Mouse (Mus musculus) limb, embryonic 15.5 days (tissue): ENCODE data around the gene Bcl7a. TPM values are rescaled to one million over a fixed set of nuclear protein-coding genes. Genes with fewer than 3 reads are reported as not detected.

Source experiments
- ATAC-seq: fragments of 200-750 bp; cut with Nextera tagmentation; 2 replicates; pipeline ENCODE4 v1.8.0; 2017; ENCODE audit warnings: low read depth, moderate TSS enrichment; ENCODE audit not compliant: insufficient number of reproducible peaks, low FRiP score, low TSS enrichment
- H3K27ac ChIP-seq: fragments of 300-500 bp; sonication (generic); 2 replicates; pipeline ENCODE4 v1.5.1; 2015; ENCODE audit warnings: moderate library complexity, mild to moderate bottlenecking, inconsistent platforms
- H3K27me3 ChIP-seq: fragments of 300-500 bp; sonication (generic); 2 replicates; pipeline ENCODE4 v1.6.1; 2015; ENCODE audit warnings: inconsistent platforms
- H3K36me3 ChIP-seq: fragments of 300-500 bp; sonication (generic); 2 replicates; pipeline ENCODE4 v1.6.1; 2015; ENCODE audit warnings: inconsistent platforms
- H3K4me1 ChIP-seq: fragments of 300-500 bp; sonication (generic); 2 replicates; pipeline ENCODE4 v1.6.1; 2015; ENCODE audit warnings: inconsistent platforms
- H3K4me2 ChIP-seq: fragments of 300-500 bp; sonication (generic); 2 replicates; pipeline ENCODE4 v1.6.1; 2015; ENCODE audit warnings: mild to moderate bottlenecking, inconsistent platforms
- H3K4me3 ChIP-seq: fragments of 300-500 bp; sonication (generic); 2 replicates; pipeline ENCODE4 v1.5.1; 2015; ENCODE audit warnings: mild to moderate bottlenecking, inconsistent platforms
- H3K9ac ChIP-seq: fragments of 300-500 bp; sonication (generic); 2 replicates; pipeline ENCODE4 v1.6.1; 2015; ENCODE audit warnings: inconsistent platforms
- H3K9me3 ChIP-seq: fragments of 300-500 bp; sonication (generic); 2 replicates; pipeline ENCODE4 v1.6.1; 2016; ENCODE audit warnings: inconsistent platforms
- WGBS: fragments of 180-500 bp; shearing (Covaris S2); methylation state at CpG from one replicate; pipeline ENCODE4 v1.1.7; 2015; 5-methylcytosine and 5-hydroxymethylcytosine counted together
- polyA plus RNA-seq: library from polyadenylated mRNA; unstranded; fragments of >200 nt; fragmentation: Nextera tagmentation; extraction: Ambion mirVana; gene quantifications from 2 replicates; pipeline ENCODE4 v1.2.1, GENCODE M21; 2015

The Bcl7a gene
- 20.4 and 22.3 TPM in 2 replicates for polyA plus RNA-seq

DNA sequence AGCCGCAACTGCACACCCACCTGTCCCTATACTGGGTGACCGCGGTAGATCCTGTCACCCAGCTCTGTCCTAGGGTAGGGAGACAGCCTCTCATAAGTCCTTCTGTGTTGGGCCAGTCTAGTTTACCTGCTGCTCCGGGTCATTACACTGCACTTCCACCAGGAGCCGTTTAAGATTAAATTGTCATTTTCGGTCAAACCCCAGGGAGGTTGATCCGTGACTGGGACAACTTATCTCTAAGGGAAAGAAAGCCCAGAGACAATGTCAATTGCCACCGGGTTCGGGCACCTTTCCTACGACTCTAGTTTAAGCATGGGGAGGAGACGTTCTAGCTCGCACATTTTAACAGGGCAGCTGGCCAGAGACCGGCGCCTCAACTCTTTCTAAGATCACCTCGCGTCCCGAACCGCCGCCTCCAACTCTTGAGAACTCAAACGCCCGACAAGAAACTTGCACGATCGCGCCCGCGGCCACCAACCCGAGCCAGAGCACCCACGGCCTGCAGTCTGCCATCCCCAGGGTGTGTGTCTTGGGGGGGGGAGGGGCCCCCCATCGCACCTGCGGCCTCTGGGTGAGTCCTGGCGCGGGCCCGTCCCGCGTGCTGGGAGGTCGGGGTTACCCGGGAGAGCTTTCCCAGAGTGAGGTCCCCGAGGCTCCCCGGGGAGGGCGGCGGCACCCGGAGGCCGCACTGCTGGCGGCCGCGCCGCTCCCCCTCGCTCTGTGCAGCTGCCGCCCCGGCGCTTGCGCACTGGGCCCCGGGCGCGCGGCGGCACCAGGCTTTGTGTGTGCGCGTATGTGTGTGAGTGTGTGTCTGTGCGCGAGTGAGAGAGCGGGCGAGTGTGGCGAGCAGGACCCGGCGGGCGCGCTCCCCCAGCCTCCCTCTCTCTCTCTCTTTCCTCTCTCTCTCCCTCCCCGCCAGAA, at the start of gene Bcl7a:
Bcl7a (plus strand) TSS at position 128 of the 921 bp plus-strand sequence.
- H3K27me3 ChIP-seq = no peaks in the 10 kb centered on the region
- peak; percentile 69 for ATAC-seq
- peaks cover 2% of the 10 kb centered on the region; the same call in 1 of the 2 replicates for H3K36me3 ChIP-seq
- peak within 1 kb of the TSS; percentile 90 for H3K9ac ChIP-seq
- under 1% methylated on average over 69 of the region's 69 CpGs for WGBS
- H3K4me3 ChIP-seq = peak within 1 kb of the TSS; percentile 96
- no peaks in the 10 kb centered on the region for H3K9me3 ChIP-seq
- H3K27ac ChIP-seq = peak within 1 kb of the TSS; percentile 98
- peaks cover 25% of the 10 kb centered on the region for H3K4me1 ChIP-seq
- peak within 1 kb of the TSS; percentile 85 for H3K4me2 ChIP-seq

DNA sequence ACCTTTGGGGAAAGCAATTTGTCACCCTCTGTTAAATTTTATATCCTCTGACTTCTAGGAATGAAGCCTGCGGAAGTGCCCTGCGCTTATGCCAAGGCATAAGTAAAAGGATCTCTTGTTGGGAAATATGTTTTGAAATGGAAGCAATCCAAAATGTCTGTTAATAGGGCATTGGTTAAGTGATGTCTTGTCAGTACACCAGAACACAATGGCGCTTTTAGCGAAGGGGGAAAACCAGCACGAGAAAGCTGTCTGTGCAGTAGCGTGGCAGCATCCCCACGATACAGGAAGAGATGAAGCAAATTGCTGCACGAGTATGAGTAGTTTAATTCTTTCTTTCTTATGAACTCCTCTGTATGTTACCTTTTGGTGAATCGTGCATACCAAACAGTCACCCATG, 49.0 kb upstream of the Bcl7a start:
- no peaks in the 10 kb centered on the region for H3K36me3 ChIP-seq
- WGBS = 74% methylated on average over 9 of the region's 9 CpGs
- no peaks in the 10 kb centered on the region for H3K27me3 ChIP-seq

DNA sequence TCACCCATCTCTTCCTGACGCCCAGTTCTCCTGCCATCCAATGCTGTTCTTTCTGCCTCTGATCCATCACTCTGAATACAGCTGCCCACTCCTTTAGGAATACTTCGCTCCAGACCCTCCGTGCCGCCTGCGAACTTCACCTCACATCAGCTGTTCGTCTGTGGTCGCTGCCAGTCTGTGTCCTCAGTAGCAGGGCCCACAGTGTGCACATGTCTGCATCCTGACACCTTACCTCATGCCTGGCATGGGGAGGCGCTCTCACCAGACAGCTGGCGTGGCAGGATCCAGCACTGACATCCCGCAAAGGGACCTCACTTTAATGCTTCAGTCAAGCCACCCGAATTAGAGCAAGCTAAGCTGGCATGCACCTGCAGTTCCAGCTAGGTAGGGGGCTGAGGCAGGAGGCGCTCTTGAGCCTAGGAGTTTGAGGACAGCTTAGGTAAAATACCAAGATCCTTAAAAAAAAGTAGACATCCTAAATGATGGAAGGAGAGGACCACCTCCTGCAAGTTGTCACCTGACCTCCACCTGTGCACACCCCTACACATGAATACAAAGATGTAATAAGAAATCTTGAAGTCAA, 47.3 kb upstream of the Bcl7a start:
- no peak for ATAC-seq
- 63% methylated on average over 12 of the region's 12 CpGs for WGBS
- Histone ChIP-seq H3K9ac (no peak overlapping the region), H3K27ac (no peak overlapping the region), H3K27me3 (no peaks in the 10 kb centered on the region), H3K9me3 (no peaks in the 10 kb centered on the region), H3K4me2 (no peak overlapping the region), H3K4me3 (no peak overlapping the region), H3K36me3 (no peaks in the 10 kb centered on the region), H3K4me1 (peaks cover 9% of the 10 kb centered on the region; the same call in 1 of the 2 replicates)

More for the DNA sequence above, 49.0 kb upstream of the Bcl7a start:
- no peak for ATAC-seq
- Histone ChIP-seq H3K4me1 (no peaks in the 10 kb centered on the region), H3K9me3 (no peaks in the 10 kb centered on the region), H3K9ac (no peak overlapping the region), H3K4me3 (no peak overlapping the region), H3K27ac (no peak overlapping the region), H3K4me2 (no peak overlapping the region)

DNA sequence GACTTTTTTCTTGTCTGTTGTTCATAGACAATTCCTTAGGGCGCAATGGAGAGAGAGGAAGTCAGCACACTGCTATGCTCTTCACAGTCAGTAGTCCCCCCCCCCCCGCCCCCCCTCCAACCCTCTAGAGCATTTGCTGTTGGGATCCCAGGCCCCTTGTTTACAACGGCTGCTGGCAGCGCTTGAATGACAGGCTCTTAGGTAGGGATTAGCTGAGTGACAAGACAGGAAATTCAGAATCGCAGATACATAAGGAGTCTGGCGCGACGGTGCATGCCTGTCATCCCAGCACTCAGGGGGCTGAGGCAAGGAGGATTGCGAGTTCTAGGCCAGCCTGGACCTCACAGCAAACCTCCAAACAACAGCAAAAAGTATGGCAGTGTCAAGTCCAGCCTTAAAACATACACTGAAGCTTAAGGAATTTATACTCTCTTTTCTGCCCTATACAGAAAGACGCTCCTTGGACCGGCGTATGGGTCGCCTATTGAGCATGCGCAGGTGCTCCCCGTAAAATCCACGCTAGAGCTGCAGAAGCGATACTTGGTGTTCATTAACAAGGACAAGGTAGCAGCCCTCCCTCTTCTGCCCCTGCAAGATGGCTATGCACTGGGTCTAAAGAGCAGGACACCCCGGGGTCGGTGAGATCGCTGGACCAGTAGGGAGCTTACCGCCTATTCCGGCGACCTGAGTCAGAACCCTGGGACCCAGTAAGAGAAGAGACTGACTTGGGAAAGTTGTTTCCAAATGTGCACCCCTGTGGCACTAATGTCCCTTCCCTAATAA, 46.5 kb upstream of the Bcl7a start:
- Histone ChIP-seq H3K9ac (no peak overlapping the region), H3K4me3 (no peak overlapping the region), H3K27ac (no peak overlapping the region), H3K4me2 (no peak overlapping the region), H3K36me3 (no peaks in the 10 kb centered on the region), H3K9me3 (no peaks in the 10 kb centered on the region), H3K27me3 (no peaks in the 10 kb centered on the region), H3K4me1 (peaks cover 15% of the 10 kb centered on the region; the same call in 1 of the 2 replicates)
- no peak for ATAC-seq
- 50% methylated on average over 23 of the region's 23 CpGs for WGBS

DNA sequence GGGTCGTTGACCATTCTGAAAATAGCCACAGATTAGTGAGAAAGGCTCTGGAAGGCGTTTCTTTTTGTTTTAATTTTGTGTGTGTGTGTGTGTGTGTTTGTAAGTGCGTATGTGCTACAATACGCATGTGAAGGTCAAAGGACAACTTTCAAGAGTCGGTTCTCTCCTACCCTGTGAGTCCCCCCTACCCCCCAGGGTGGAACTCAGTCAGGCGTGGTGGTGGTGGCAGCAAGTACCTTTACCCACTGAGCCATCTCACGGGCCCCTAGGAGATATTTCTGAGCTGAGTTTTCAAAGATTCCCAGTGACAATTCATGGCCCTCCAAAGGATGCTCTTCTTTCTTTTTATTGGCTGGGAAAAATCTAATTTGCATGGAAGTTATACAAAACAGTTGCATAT, 45.8 kb upstream of the Bcl7a start:
- H3K4me3 ChIP-seq = no peak overlapping the region
- 79% methylated on average over 7 of the region's 7 CpGs for WGBS
- H3K9ac ChIP-seq = no peak overlapping the region
- ATAC-seq = no peak
- no peak overlapping the region for H3K4me2 ChIP-seq
- H3K9me3 ChIP-seq = no peaks in the 10 kb centered on the region
- H3K36me3 ChIP-seq = no peaks in the 10 kb centered on the region
- peaks cover 15% of the 10 kb centered on the region; the same call in 1 of the 2 replicates for H3K4me1 ChIP-seq
- no peaks in the 10 kb centered on the region for H3K27me3 ChIP-seq
- H3K27ac ChIP-seq = no peak overlapping the region

DNA sequence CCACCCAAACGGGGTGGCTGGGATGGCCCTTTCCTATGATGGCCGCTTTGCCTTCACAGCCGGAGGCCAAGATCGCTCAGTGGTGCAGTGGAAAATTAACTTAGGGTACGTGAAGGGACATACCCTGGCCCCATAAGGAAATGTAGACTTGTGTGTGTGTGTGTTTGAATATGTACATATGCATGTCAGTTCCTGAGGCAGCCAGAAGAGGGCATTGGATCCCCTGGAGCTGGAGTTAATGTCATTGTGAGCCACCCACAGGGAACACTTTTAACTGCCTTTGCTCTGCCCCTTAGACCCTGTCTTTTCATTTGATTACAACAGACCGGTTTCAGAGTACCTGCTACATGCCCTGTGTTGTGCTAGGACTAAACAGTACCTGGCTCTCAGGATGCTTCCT, 45.1 kb upstream of the Bcl7a start:
- WGBS = 93% methylated on average over 6 of the region's 6 CpGs
- Histone ChIP-seq H3K9me3 (no peaks in the 10 kb centered on the region), H3K27me3 (no peaks in the 10 kb centered on the region), H3K9ac (no peak overlapping the region), H3K4me1 (peaks cover 15% of the 10 kb centered on the region; the same call in 1 of the 2 replicates), H3K36me3 (no peaks in the 10 kb centered on the region), H3K27ac (no peak overlapping the region), H3K4me2 (no peak overlapping the region), H3K4me3 (no peak overlapping the region)
- ATAC-seq = no peak

DNA sequence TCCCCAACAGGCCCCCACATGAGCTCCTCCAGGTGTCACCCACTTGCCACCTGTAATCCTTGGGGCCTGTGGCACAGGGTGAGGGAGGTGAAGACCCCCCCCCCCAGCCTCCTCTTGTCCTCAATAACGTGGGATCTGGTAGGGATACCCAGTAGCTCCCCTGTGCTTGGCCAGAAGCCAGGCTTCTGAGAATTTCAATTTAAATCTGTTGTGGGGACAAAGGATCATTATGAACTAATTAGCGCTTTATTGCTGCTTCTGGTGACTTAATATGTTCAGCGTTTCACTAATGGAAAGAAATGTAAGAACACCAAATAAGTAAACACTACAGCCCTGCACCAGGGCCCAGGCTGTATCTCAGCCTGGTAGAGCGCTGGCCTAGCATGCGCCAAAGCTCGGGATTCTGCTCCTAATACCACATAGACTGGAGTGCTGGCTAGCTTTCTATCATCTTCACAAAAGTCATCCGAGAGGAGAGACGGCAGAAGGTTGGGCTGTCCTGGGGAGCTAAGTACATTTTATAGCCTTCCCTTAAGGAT, 43.1 kb upstream of the Bcl7a start:
- H3K36me3 ChIP-seq = no peaks in the 10 kb centered on the region
- no peaks in the 10 kb centered on the region for H3K9me3 ChIP-seq
- no peaks in the 10 kb centered on the region for H3K27me3 ChIP-seq
- no peak overlapping the region for H3K4me3 ChIP-seq
- WGBS = 50% methylated on average over 8 of the region's 8 CpGs
- H3K27ac ChIP-seq = no peak overlapping the region
- peaks cover 15% of the 10 kb centered on the region; the same call in 1 of the 2 replicates for H3K4me1 ChIP-seq
- no peak for ATAC-seq
- no peak overlapping the region for H3K9ac ChIP-seq
- no peak overlapping the region for H3K4me2 ChIP-seq

DNA sequence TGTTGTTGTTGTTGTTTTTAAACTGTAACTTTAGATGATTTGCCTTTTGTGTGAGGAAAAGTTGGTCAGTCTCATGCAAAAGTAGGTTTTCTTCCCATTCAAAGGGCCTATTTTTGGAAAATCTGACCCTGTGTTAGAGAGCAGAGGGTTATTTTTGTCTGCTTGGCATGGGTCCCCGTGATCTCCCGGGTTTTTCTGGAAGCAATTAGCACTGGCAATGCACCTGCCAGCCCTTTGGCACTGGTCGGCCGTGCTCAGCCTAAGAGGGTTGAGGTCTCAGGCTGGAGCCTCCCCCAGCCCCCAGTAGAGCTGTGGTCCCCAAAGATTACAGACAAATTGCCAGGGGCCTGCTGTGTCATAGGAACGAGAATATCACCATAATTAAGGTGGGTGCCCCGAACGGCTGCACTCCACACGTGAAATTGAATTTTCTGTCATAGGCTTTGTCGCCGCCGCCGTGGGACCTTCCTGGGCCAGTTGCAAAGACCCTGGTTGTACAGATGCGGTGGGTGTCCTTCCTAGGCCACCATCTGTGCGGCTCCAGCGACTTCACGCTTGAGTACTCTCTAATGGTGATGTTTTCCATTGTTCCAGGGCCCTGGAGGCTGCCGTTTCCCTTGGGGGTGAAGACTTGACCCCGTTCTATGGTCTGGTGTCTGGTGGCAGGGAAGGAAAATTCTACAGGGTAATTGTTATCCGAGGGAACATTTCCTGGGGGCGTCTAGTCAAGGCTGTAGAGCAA, 41.7 kb upstream of the Bcl7a start:
- ATAC-seq = no peak
- H3K4me2 ChIP-seq = no peak overlapping the region
- H3K9ac ChIP-seq = no peak overlapping the region
- no peak overlapping the region for H3K27ac ChIP-seq
- no peaks in the 10 kb centered on the region for H3K27me3 ChIP-seq
- H3K4me3 ChIP-seq = no peak overlapping the region
- H3K4me1 ChIP-seq = peaks cover 15% of the 10 kb centered on the region; the same call in 1 of the 2 replicates
- H3K36me3 ChIP-seq = no peaks in the 10 kb centered on the region
- H3K9me3 ChIP-seq = no peaks in the 10 kb centered on the region
- 63% methylated on average over 20 of the region's 20 CpGs for WGBS

DNA sequence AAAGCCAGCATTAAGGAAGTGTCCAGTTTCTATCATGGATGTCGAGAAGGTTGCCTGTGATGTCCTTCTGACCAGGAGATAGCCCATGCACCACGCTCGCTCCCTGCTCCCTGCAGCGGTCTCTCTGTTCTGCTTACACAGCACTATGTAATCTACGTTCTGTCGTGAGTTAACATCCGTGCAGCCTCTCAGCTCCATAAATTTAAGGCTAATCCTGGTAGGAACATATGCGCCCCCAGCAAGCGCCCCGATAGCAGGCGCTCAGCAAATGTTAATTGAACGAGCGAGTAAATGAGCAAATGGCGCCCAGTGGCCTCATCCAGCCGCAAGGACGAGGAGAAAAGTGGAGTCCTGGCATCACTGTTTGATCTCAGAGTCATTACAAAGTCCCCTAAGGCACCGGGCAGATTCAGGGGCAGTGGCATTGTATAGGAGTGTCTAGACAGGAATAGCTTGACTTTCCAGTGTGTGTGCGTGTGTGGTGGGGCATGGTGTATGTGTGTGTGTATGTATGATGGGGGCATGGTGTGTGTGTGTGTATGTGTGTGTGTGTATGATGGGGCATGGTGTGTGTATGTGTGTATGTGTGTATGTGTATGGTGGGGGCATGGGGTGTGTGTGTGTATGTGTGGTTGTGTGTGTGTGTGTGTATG, 35.9 kb upstream of the Bcl7a start:
- no peaks in the 10 kb centered on the region for H3K27me3 ChIP-seq
- no peaks in the 10 kb centered on the region for H3K9me3 ChIP-seq
- H3K4me3 ChIP-seq = no peak overlapping the region
- WGBS = 48% methylated on average over 18 of the region's 18 CpGs
- 0 out of 2 replicates have a peak, but pooled peaks have one; percentile 6 for ATAC-seq
- H3K36me3 ChIP-seq = no peaks in the 10 kb centered on the region
- H3K4me1 ChIP-seq = peaks cover 17% of the 10 kb centered on the region
- H3K4me2 ChIP-seq = no peak overlapping the region
- H3K9ac ChIP-seq = no peak overlapping the region
- no peak overlapping the region for H3K27ac ChIP-seq

DNA sequence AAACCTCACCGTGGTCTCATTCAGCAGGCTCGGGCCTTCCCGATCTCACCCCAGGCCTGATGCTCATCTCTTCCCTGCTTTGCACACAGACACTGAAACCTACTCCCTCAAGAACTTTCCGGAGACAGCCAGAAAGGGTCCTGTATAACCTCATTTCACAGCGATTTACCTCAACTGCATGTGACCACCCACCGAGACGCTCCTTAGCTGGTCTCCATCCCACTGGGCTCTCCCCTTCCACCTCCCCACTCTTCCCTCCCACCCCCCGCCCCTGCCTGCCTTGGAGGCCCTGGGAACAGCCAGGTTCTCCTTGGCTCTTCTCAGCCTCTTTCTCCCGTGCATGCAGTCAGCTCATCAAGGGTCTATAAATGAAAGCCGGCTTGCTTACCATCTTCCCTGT, 33.8 kb upstream of the Bcl7a start:
- Histone ChIP-seq H3K4me1 (peaks cover 17% of the 10 kb centered on the region), H3K4me3 (no peak overlapping the region), H3K36me3 (no peaks in the 10 kb centered on the region), H3K9ac (no peak overlapping the region), H3K9me3 (no peaks in the 10 kb centered on the region), H3K4me2 (no peak overlapping the region), H3K27ac (no peak overlapping the region), H3K27me3 (no peaks in the 10 kb centered on the region)
- no peak for ATAC-seq
- 29% methylated on average over 10 of the region's 10 CpGs for whole genome bisulfite sequencing
